Mouse (Mus musculus): ENCODE results near the gene Clec3a.

The Clec3a gene

GRCm38 (mm10) chr8:114417786-114418185 is at the start of gene Clec3a:
Clec3a (plus strand) TSS chr8:114418086.
- no peak for DNase-seq (ENCODE audit: extremely low read depth, low read depth)

- DNase-seq (ENCODE audit: extremely low read depth, low read depth) = no peak
Observed at GRCm38 (mm10) chr8:114369038-114369976, 48.6 kb upstream of the Clec3a start.

GRCm38 (mm10) chr8:114374390-114374789 is 43.5 kb upstream of the Clec3a start:
- DNase-seq (ENCODE audit: extremely low read depth, low read depth) = no peak

- no peak for DNase-seq (ENCODE audit: extremely low read depth, low read depth)
Observed at GRCm38 (mm10) chr8:114384189-114384588, 33.7 kb upstream of the Clec3a start.

- peak; percentile 1 for DNase-seq (ENCODE audit: extremely low read depth, low read depth)
Observed at GRCm38 (mm10) chr8:114387494-114387893, 30.4 kb upstream of the Clec3a start.

- DNase-seq (ENCODE audit: extremely low read depth, low read depth) = no peak
Observed at GRCm38 (mm10) chr8:114390465-114391254, 27.2 kb upstream of the Clec3a start.

GRCm38 (mm10) chr8:114398326-114398725 is 19.6 kb upstream of the Clec3a start:
- no peak for DNase-seq (ENCODE audit: extremely low read depth, low read depth)

- DNase-seq (ENCODE audit: extremely low read depth, low read depth) = no peak
Observed at GRCm38 (mm10) chr8:114399273-114399672, 18.6 kb upstream of the Clec3a start.

GRCm38 (mm10) chr8:114401679-114402078 is 16.2 kb upstream of the Clec3a start:
- no peak for DNase-seq (ENCODE audit: extremely low read depth, low read depth)

- DNase-seq (ENCODE audit: extremely low read depth, low read depth) = no peak
Observed at GRCm38 (mm10) chr8:114411421-114411820, 6.5 kb upstream of the Clec3a start.

- no peak for DNase-seq (ENCODE audit: extremely low read depth, low read depth)
Observed at GRCm38 (mm10) chr8:114418486-114418885, 600 bp downstream of the Clec3a start.

- no peak for DNase-seq (ENCODE audit: extremely low read depth, low read depth)
Observed at GRCm38 (mm10) chr8:114418904-114419303, 1.0 kb downstream of the Clec3a start.

GRCm38 (mm10) chr8:114421544-114421943 is 3.7 kb downstream of the Clec3a start:
- no peak for DNase-seq (ENCODE audit: extremely low read depth, low read depth)

GRCm38 (mm10) chr8:114438236-114438635 is 20.4 kb downstream of the Clec3a start:
- DNase-seq (ENCODE audit: extremely low read depth, low read depth) = peak; percentile 51

- peak; percentile 97 for DNase-seq (ENCODE audit: extremely low read depth, low read depth)
Observed at GRCm38 (mm10) chr8:114439334-114440204, 21.7 kb downstream of the Clec3a start, which contains the start of gene Wwox. Wwox (plus strand) TSS chr8:114439655.

GRCm38 (mm10) chr8:114440205-114440589 is 22.3 kb downstream of the Clec3a start:
- no peak for DNase-seq (ENCODE audit: extremely low read depth, low read depth)

- DNase-seq (ENCODE audit: extremely low read depth, low read depth) = no peak
Observed at GRCm38 (mm10) chr8:114441616-114442015, 23.7 kb downstream of the Clec3a start.

GRCm38 (mm10) chr8:114446884-114447283 is 29.0 kb downstream of the Clec3a start:
- DNase-seq (ENCODE audit: extremely low read depth, low read depth) = no peak

- DNase-seq (ENCODE audit: extremely low read depth, low read depth) = no peak
Observed at GRCm38 (mm10) chr8:114452278-114452677, 34.4 kb downstream of the Clec3a start.

GRCm38 (mm10) chr8:114452781-114453221 is 34.9 kb downstream of the Clec3a start:
- peak; percentile 55 for DNase-seq (ENCODE audit: extremely low read depth, low read depth)

GRCm38 (mm10) chr8:114455302-114455701 is 37.4 kb downstream of the Clec3a start:
- DNase-seq (ENCODE audit: extremely low read depth, low read depth) = no peak

Data from MEL-GATA-1-ER (cell line).